Mouse (Mus musculus) MEL-GATA-1-ER (cell line): ENCODE data around the gene Camta2.
A peak's percentile ranks its signal among the peaks of the same experiment; 100 is the strongest.

Experiments
- DNase-seq: peaks from one replicate; pipeline ENCODE4 v3.0.0-alpha.2; 2012; ENCODE audit warnings: low read depth; ENCODE audit errors: extremely low read depth

The Camta2 gene

DNA sequence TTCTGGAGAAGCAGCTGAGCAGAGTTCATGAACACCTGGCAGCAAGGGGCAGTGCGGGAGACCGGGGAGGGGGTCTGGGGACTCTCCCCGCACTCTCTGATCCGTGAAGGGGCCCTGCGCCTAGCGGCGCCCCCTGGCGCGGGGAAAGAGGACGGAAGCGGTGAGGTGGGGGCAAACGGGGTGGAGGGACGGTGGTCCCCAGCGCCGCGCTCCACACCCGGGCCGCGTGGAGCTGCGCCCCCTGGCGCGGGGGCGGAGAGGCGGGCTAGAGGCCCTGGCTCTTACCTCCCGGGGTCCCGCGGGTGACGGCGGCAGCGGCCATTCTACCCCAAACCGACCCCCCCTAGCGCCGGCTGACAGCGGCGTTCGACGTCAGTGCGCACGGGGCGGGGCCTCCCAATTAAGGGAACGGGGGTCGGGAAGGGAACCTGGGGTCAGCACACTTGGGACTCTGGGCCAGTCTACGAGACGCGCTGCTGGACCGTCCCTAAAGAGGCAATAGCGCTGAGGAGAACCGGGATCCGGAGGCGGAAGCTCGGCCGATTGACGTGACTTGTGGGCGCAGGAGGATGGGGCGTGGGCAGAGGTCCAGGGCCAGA lies at the start of gene Camta2:
Gene Camta2 (minus strand): TSS at position 505 of the 599 bp plus-strand sequence.
- DNase-seq, result no peak

DNA sequence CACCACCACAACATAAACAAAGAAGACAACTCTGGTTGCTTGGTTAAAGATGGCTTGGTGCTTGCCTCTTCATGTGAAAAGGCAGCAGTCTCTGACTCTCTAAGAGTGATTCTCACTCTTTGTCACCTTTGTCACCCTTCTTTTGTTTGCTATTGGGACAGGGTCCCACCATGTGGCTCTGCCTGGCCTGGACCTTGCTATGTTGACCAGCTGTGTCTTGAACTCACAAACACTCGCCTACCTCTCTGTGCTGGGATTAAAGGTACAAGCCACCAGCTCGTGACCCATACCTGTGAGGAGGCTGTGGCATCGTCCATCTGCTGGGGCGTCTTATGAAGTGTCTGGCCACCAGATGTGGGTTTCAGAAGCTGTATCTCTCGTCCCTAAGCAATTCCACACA lies 45.4 kb upstream of the Camta2 start:
- DNase-seq, result no peak

DNA sequence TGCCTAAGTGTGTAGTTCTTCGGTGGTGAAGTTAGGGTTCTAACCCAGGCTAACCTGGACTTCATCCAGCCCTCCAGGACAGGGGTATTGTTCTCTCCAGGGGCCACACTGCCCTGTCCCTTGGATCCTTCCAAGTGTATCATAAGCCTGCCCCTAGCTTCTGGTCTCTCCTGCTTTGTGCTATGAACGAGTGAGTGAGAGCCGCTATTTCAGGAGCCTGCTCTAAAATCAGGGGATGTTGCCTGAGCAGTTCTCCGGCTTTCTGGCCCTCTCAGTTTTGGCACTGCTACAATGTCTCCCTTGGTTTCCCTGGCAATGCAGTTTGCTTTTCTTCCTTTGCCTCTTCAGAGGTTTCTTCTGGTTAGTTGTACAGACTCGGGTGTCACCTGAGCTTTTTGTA lies 43.3 kb upstream of the Camta2 start:
- no peak for DNase-seq

DNA sequence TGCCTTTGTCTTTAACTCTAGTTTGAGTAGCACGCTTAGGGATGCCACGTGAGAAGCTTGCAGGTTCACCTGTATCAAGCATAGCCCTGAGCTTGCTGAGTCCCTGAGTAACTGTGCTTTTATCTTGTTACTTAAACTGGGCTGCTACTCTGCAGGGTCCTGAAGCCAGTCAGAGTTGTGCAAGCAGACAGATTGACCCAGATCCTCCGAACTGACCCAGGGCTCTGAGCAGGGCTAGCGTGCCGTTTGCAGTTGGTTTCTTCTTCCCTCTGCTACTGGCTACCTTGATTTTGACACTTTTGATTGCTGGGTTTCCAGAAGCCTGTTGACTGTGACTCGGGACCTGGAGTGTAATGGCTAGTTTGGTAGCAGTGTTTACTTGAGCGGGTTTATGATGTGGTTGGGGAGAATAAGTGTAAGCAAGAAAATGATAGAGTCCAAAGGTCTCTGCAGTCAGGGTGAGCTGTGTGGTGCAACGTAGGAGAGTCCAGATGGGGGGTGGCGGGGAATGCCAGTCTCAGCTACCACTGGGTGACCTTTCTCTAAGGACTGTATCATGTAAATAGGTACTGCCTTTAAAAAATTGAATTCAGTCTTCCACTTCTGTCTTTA lies 42.6 kb upstream of the Camta2 start:
- no peak for DNase-seq

DNA sequence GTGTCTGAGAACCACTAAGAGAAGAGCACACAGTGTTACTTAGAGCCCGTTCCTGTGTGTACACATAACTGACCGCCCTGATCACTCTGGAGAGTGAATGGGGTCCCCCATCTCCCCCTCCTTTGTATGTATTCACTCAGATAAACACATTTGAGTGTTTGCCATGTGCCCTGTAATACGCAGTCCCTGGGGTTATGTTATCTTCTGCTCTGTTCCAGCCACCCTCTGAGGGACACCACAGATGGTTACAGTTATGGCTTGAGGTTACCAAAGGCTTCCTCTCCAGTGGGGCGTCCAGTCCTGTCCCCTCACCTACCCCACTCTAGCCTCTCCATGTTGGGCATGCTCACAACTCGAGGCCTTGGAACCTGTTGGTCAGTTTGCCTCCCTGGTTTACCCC lies 39.5 kb upstream of the Camta2 start:
- DNase-seq, result no peak

DNA sequence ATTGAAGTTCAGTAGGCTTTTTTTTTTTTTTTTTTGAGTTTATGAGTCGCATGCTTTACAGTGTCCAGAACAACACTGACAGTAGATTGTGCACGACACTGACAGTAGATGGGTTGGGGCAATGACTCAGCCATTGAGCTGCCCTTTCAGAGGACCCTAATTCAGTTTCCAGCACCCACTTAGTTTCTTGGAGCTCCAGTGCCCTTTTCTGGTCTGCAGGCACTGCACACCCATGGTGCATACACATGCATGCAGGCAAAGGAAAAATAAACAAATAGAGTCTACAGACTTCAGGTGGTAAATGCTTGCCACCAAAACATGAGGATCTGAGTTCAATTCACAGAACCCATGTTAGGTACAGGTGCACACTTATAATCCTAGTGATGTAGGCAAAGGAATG lies 38.7 kb upstream of the Camta2 start:
- no peak for DNase-seq

DNA sequence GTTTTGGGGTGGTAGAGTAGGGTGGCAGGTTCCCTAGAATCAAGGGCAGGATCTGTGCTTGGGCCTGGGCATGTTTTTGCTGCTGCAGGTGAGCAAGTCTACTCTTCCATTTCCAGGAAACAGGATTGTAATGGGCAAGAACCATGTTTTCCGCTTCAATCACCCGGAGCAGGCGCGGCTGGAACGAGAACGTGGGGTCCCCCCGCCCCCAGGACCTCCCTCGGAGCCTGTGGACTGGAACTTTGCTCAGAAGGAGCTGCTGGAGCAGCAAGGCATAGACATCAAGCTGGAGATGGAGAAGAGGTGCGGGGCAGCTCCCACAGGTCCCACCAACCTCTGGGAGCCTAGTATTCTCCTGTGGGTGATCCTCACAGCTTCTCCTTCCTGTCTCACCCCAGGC lies 36.8 kb upstream of the Camta2 start:
- DNase-seq, result no peak

DNA sequence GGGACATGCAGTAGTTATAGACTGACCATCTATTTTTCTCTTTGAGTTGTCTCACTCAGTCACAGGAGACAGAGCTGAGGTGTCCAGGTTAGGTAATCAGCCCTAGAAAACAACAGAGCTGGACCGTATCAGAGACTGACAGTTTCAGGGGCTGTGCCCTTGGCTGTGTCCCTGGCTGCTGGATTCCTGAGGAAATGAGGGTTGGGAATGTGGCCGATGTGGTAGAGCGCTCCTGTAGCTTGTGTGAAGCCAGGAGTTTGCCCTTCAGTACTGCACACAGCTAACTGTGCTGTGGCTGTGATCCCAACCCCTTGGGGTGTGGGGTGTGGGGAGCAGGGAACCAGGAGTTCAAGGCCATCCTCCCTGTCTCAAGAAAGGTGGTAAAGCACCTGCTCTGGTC lies 33.2 kb upstream of the Camta2 start:
- DNase-seq, result no peak

DNA sequence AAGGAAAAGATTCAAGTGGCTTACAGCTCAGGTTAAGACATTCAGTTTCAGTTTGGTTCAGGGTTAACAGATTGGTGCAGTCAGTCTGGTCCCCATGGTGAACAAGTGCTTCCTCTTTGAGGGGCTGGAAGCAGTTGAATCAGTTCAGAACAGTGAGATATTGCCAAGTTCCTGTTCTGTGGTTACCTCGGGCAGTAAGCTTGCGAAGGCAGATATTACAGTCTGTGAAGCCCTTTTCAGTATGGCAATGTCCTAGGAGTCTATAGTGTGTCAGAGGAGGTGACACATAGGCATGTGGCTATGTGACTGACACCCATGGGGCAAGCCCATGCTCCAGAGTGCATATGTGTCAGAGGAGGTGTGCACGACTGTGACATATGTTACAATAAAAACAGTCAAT lies 32.7 kb upstream of the Camta2 start:
- DNase-seq, result peak; percentile 80

DNA sequence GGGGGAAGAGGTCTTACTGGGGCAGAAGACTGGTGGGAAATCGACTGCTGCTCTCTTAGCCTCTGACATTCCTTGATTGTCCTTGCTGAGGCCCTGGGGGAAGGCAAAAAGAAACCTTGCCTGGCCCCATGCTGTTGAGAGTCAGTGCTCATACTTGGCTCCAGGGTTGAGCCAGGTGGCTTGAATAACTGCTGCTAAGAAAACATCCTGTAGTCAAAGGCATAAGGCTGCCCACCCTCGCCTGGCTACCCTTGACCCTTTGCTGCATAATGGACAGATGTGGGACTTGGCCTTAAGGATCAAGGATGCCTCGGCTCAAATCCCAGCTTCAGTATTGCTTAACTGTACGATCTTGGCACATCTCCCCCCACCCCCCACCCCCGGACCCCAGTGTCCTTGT lies 30.6 kb upstream of the Camta2 start:
- DNase-seq, result no peak

DNA sequence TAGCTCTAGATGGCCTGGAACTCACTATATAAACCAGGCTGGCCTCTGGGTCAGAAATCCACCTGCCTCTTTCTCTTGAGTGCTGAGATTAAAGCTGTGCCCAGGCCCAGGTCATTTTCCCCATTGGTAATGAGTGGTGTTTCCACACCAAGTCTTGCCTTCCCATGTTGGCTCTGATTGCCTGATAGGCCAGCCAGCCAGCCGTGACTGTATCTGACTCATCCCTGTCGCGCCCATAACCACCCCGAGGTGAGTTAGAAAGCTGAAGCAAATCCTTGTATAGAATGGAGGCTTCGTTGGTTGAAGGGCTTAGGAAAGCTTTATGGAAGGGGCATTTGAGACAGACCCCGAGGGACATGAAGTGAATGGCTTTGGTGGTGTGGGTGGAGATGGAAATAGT lies 27.9 kb upstream of the Camta2 start:
- no peak for DNase-seq

DNA sequence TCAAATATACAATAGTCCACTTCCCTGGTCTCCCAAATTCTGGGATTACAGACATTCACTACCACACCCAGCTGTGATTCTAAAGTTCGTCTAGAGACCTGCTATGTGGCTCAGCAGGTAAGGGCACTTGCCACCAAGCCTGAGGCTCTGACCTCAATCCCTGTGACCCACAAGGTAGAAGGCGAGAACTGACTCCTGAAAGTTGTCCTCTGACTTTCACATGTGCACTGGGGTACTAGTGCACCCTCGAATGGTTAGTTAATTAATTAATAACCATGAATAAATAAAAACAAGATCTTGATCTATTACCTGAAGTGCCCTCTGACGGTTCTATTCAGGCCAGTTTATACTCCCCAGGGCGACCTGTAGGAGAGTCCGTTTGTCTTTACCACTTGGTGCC lies 25.3 kb upstream of the Camta2 start:
- no peak for DNase-seq

DNA sequence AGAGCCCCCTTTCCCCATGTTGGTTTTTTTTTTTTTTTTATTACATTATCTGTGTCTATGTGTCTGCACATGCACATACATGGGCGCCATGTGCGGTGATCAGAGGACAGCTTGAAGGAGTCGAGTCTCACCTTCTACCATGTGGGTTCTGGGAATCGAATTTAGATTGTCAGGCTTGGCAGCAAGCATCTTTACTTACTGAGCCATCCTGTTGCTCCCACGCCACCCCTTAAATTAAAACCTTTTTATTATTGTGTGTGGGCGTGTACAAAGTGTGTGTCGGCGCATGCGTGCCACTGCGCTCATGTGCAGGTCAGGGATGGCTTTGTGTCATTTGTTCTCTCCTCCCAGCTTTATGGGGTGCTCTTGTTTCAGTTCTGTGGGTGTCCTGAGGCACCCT lies 23.1 kb upstream of the Camta2 start:
- DNase-seq, result no peak

DNA sequence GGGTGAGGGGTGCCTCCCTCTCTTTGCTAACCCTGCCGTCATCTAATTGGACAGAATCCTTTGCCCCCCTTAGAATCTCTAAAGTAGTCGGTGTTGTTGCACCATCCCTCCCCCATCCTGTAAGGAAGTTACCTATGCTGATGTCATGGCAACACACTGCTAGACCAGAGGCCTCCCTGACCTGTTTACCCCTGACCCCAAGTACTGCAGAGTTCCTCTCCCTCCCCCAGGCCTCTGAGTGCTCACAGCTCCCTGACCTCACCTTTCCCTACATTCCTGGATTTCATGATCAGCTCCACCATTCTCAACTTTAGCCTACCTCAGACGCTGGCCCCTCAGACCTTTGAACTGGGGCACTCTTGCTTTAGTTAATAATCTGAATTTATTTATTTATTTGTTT lies 18.2 kb upstream of the Camta2 start:
- no peak for DNase-seq

DNA sequence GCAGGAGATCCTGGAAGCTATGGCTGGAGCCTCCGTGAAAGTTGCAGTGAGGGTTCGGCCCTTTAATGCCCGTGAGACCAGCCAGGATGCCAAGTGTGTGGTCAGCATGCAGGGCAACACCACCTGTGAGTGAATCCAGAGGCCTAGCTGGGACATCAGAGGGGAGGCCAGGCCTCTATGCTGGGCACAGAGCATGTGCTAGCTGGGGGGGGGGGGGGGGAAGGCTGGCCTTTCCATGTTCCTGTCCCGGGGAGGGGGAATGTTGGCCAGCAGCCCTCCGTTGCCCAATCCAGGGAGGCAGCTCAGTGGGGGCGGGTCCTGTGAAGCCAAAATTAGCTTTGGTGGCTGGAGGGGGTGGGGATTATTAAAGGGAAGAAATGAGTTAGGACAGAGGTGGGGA lies 14.9 kb upstream of the Camta2 start:
- DNase-seq, result no peak

DNA sequence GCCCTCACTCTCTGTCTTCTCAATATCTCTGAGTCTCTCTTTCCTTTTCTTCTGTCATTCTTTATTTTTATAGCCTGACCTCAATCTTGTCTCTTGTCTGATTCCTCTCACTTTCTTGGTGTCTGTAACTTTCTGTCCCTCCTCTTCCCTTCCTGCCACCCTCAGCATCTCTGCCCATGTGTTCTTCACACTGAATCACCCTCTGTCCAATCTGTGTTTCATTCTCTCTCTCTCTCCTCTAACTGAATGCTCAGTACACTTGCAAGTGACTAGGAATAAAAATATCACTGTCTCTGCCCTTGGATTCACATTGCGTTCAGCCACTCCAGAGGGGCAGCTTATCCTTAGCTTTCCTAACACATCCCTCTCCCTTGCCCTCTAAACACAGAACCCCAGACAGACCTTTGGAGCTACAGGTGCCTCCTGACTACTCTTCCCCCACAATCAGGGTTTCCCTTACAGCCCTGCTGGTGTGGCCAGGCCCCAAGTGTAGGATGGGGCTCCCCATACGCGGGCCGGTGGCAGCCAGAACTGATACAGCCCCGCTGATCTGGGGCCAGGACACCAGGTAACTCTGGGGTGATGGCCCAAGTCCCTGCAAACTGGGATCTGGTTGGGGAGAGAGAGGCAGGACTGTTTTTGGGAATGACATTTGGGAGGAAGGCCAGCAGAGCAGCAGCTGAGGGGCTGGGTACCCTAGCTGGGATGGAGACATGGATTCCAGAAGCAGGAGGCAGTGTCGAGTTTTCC lies 14.3 kb upstream of the Camta2 start:
- DNase-seq, result no peak

DNA sequence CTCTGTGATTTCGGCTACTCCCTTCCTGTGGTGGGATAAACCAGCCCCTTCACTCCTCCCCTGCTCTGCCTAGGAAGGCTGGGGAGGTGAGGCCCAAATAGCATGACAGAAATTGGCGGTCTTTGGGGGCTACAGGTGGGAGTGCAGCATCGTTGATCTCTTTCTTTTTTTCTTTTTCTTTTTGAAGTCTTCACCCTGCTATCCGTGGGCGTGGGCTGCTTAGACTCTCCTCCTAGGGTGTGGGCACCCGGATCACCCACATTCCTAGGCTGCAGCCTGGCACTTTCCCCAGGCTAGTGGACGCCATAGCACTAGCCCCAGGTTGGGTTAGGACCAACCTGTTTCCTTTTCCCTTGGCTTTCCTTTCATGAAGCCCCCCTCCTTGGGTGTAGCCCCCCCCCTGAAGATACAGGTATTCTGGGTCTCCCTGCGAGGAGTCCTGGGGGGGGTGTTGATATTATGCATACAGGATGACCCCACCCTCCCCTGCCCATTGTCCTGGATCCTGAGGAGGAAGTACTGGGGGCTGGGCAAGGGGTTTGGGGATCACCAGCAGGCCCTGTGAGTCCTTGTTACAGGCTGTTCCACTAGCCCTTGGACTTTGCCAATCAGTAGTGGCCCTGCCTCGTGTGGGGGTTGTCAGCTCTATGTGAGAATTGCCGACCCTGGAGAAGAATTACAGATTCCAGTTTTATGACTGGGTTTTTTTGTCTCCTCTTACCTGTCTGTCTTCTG lies 13.5 kb upstream of the Camta2 start:
- DNase-seq, result no peak

DNA sequence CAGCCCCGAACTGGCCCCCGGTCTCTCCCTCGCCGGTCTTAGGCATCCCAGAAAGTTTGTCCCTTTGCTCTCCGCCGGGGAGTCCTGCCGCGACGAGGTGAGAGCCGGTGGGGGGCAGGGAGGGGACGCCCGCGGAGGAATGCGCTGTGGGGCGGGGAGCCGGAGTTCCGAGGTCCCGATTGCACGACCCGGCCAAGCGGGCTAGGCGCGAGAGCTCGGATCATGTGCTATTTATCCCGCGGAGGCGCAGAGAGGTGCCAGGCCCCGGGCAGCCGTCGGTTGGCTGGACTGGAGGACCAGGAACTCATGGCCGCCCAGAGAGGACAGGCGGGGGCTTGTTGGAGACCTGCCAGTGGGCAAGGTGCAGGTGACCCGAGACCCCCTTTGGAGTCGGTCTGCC lies 12.7 kb upstream of the Camta2 start:
- DNase-seq, result no peak

DNA sequence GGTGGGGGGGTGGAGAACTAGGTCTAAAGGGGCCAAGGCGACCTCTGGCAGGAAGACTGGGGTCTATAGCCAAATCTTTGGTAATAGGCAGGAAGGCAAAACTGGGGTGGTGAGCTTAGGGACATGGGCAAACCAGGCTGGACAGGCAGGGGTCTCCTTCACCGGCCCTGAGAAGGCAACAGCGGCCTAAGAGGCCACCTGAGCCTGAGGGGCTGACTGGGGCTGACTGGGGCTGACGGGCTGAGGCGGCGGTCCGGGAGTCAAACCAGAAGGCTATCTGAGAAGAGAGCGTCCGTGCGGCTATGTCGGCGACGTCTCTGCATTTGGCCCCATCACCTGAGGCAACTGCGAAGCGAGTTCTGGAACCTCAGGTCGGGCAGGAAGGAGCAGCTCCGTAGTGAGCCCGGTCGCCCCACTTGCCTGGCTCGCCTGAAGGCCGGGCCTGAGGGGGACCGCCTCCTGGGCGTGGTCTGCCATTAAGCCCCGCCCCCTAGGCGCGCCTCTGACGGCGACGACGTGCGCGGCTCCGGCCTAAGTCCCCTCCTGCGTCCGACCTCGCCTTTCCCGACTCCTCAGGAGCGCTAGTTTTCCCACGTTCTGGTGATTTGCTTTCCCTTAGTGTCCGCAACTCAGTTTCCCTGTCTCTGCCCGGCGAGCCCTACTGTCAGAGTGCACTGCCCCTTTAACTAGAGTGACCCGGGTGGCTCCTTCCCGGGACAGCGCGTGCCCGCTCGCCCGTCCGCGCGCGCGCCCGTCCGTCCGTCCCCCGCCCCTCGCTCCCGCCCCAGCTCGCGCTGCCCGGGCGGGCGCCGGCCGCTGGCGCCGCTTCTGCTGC lies 12.0 kb upstream of the Camta2 start, which contains the start of the genes Inca1 and Kif1c:
Gene Inca1 (minus strand): TSS at position 434 of the 835 bp plus-strand sequence.
Gene Kif1c (plus strand): TSS at position 827 of the 835 bp plus-strand sequence.
- DNase-seq, result peak; percentile 65

DNA sequence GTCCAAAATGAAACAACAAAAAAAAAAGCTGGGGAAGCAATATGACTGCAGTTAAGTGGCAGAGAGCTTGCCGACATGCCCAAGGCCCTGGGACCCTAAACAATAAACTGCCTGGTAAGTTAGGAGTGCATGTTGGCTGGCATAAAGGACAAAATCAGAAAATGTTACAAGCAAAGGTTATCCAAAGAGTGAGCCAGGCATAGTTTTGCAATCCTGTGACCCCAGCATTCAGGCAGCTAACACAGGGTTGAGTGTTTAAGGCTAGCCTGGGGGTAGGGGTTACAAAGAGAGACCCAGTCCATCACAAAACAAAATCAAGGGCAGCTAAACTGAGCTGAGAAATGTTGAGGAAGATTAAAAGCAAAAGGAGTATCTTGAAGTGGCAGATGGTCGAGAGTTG lies 11.1 kb upstream of the Camta2 start:
- no peak for DNase-seq

DNA sequence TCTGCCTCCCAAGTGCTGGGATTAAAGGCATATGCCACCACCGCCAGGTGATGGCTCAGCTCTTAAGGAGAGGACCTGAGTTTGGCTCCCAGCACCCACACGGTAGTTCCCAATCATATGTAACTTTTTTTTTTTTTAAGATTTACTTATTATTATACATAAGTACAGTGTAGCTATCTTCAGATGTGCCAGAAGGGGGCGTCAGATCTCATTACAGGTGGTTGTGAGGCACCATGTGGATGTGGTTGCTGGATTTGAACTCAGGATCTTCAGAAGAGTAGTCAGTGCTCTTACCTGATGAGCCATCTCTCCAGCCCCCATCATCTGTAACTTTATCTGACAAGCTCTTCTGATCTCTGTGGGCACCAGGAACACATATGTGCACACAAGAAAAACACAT lies 9.5 kb upstream of the Camta2 start:
- no peak for DNase-seq
